Mouse (Mus musculus) forebrain, postnatal 0 days (tissue): ENCODE results near the gene Emp3. TPM values are rescaled to one million over a fixed set of nuclear protein-coding genes. Genes with fewer than 3 reads are reported as not detected.

Source experiments
- ATAC-seq: fragments of 200-750 bp; cut with Nextera tagmentation; 2 replicates; pipeline ENCODE4 v1.8.0; 2017; ENCODE audit warnings: mild to moderate bottlenecking, moderate library complexity
- DNase-seq: peaks from one replicate; pipeline ENCODE4 v3.0.0-alpha.2; 2015
- H3K27ac ChIP-seq: fragments of 300-500 bp; sonication (generic); 2 replicates; pipeline ENCODE4 v1.5.1; 2014; ENCODE audit warnings: low read depth, mild to moderate bottlenecking, antibody characterized with exemption, low read length, moderate library complexity, mixed read lengths
- H3K27me3 ChIP-seq: fragments of 300-500 bp; sonication (generic); 2 replicates; pipeline ENCODE4 v1.6.1; 2014; ENCODE audit warnings: mild to moderate bottlenecking, low read length, mixed read lengths; ENCODE audit not compliant: insufficient read depth
- H3K36me3 ChIP-seq: fragments of 300-500 bp; sonication (generic); 2 replicates; pipeline ENCODE4 v1.6.1; 2014; ENCODE audit warnings: mild to moderate bottlenecking, moderate library complexity; ENCODE audit not compliant: insufficient read depth
- H3K4me1 ChIP-seq: fragments of 300-500 bp; sonication (generic); 2 replicates; pipeline ENCODE4 v1.6.1; 2014; ENCODE audit warnings: antibody characterized with exemption; ENCODE audit not compliant: insufficient read depth
- H3K4me2 ChIP-seq: fragments of 300-500 bp; sonication (generic); 2 replicates; pipeline ENCODE4 v1.6.1; 2014; ENCODE audit warnings: low read depth, mild to moderate bottlenecking, moderate library complexity
- H3K4me3 ChIP-seq: fragments of 300-500 bp; sonication (generic); 2 replicates; pipeline ENCODE4 v1.5.1; 2014; ENCODE audit warnings: low read depth, low read length, mixed read lengths
- H3K9ac ChIP-seq: fragments of 300-500 bp; sonication (generic); 2 replicates; pipeline ENCODE4 v1.6.1; 2014; ENCODE audit warnings: mild to moderate bottlenecking
- H3K9me3 ChIP-seq: fragments of 300-500 bp; sonication (generic); 2 replicates; pipeline ENCODE4 v1.6.1; 2016; ENCODE audit warnings: low read length
- CTCF ChIP-seq: sonication (generic); IDR thresholded peaks from 2 replicates; pipeline ENCODE4 v1.5.1; 2016; ENCODE audit warnings: antibody characterized with exemption, control low read depth, low read depth
- WGBS: fragments of 180-500 bp; shearing (Covaris S2); extraction: QIAGEN DNeasy Blood & Tissue Kit; methylation state at CpG from one replicate; pipeline ENCODE4 v1.1.7; 2014; 5-methylcytosine and 5-hydroxymethylcytosine counted together
- polyA plus RNA-seq: library from polyadenylated mRNA; unstranded; fragments of >200 nt; fragmentation: Nextera tagmentation; extraction: Ambion mirVana; gene quantifications from 2 replicates; pipeline ENCODE4 v1.2.1, GENCODE M21; 2015
- total RNA-seq: library from RNA; depleted of rRNA; stranded (reverse); fragments of >200 nt; gene quantifications from 2 replicates; pipeline ENCODE4 v1.2.3, GENCODE M21; 2014

The Emp3 gene
- total and polyA plus RNA-seq, 2 experiments from 2014 or later = 22.7 to 24.9 TPM

DNA sequence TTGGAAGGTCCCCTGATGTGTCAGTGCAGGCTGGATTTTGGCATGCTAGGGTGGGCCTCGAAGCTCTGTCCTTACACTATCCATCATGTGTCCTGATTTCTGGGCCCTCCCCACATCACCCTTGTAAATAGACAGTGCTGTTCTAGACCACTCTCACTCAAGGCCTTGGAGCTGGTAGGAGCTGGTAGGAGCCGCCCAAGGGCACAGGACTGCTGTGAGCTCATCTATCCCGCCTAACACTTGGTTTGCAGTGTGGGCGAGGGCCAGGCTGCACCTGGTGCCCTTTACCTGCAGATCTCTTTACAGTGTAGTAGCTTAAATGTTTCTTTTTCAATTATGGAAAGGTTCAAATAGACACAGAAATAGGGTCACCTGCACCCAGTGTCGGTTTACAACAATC is 6.2 kb downstream of the Emp3 start:
- 94% methylated on average over 5 of the region's 5 CpGs for WGBS
- no peaks in the 10 kb centered on the region for H3K9me3 ChIP-seq
- peaks cover 14% of the 10 kb centered on the region for H3K4me1 ChIP-seq
- no peak for DNase-seq
- H3K4me3 ChIP-seq = no peak overlapping the region
- TF ChIP-seq CTCF = no peak
- no peak overlapping the region for H3K27ac ChIP-seq
- H3K27me3 ChIP-seq = no peaks in the 10 kb centered on the region
- H3K36me3 ChIP-seq = peaks cover 10% of the 10 kb centered on the region; the same call in 1 of the 2 replicates
- no peak overlapping the region for H3K9ac ChIP-seq
- H3K4me2 ChIP-seq = no peak overlapping the region
- no peak for ATAC-seq

DNA sequence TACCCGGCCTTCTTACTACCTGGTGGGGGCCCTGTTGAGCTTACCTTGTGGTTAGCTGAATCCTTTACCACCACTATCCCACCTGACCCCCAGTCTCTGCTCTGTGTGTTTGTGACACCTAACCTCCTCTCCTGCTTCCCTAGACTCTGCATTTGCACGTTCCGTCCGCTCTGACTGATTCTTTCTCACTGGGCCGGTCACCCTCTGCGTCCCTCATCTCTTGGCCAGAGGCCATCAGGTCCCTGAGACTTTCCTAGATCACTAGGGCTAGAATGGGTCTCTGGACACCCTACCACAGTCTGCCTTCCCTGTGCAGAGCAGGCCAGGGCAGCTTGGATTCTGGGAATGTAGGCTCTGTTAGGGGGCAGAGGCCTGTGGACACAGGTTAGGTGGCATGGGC is 7.1 kb downstream of the Emp3 start:
- Histone ChIP-seq H3K4me3 (no peak overlapping the region), H3K4me2 (no peak overlapping the region), H3K36me3 (peaks cover 19% of the 10 kb centered on the region; the same call in 1 of the 2 replicates), H3K9me3 (no peaks in the 10 kb centered on the region), H3K4me1 (peaks cover 14% of the 10 kb centered on the region), H3K9ac (no peak overlapping the region), H3K27ac (no peak overlapping the region), H3K27me3 (no peaks in the 10 kb centered on the region)
- 90% methylated on average over 6 of the region's 6 CpGs for WGBS
- no peak for TF ChIP-seq CTCF
- DNase-seq (no peak), ATAC-seq (no peak)

DNA sequence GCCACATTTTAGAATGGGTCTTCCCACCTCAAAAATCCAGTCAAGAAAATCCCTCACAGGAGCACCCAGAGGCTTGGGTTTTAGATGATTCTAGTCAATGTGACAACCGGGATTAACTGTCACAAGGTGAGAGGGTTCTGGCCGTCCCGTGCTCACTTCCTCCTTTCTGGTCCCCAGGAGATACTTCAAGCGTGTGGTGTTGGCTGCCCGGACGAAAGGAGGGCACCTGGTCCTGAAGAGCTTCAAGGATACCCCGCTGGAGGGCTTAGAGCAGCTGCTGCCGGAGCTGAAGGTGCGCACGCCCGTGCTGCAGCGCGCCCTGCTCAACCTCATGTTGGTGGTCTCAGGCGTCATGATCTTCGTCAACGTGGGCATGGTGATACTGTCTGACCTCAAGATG is 12.1 kb downstream of the Emp3 start:
- Histone ChIP-seq H3K4me2 (no peak overlapping the region), H3K4me1 (no peaks in the 10 kb centered on the region), H3K36me3 (peaks cover 28% of the 10 kb centered on the region), H3K9ac (no peak overlapping the region), H3K9me3 (no peaks in the 10 kb centered on the region), H3K4me3 (no peak overlapping the region), H3K27ac (no peak overlapping the region), H3K27me3 (no peaks in the 10 kb centered on the region)
- whole genome bisulfite sequencing = 94% methylated on average over 16 of the region's 16 CpGs
- ATAC-seq (no peak), DNase-seq (no peak)
- no peak for TF ChIP-seq CTCF

DNA sequence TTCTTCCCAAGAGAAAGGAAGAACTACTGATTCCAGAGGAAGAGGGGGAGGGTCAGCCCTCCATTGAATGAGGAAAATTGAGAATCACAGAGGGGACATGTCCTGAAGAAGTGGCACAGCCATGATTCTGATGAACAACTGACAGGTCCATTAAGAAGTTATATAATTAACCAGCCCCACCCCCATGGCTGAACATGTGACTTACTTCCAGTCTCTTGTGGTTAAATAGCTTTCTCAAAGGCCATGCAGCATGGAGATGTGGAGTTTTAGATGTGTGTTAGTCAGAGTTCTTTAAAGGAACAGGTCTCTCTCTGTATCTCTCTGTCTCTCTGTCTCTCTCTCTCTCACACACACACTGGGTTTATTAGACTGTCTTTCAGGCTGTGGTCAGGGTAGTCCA is 12.8 kb downstream of the Emp3 start:
- no peak for DNase-seq
- H3K36me3 ChIP-seq = peaks cover 21% of the 10 kb centered on the region
- H3K9ac ChIP-seq = no peak overlapping the region
- no peak for ATAC-seq
- H3K4me3 ChIP-seq = no peak overlapping the region
- H3K27ac ChIP-seq = no peak overlapping the region
- no peaks in the 10 kb centered on the region for H3K4me1 ChIP-seq
- H3K9me3 ChIP-seq = no peaks in the 10 kb centered on the region
- H3K27me3 ChIP-seq = no peaks in the 10 kb centered on the region
- no peak overlapping the region for H3K4me2 ChIP-seq
- no peak for TF ChIP-seq CTCF

DNA sequence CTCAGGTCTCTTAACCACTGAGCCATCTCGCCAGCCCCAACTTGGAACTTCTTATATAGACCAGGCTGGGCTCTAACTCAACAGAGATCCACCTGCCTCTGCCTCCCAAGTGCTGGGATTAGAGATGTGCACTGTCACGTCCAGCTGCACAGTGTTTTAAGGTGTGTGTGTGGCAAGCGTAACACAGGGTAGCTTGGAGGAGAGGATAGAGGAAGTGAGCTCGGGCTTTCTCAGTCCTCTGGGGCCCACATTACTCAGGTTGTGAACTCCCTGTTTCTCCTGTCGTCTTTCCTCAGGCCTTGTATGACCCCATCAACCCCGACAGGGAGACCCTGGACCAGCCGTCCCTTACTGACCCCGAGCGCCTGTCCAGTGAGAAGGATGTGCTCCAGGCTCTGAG is 14.6 kb downstream of the Emp3 start:
- Histone ChIP-seq H3K27me3 (no peaks in the 10 kb centered on the region), H3K4me3 (no peak overlapping the region), H3K9me3 (no peaks in the 10 kb centered on the region), H3K4me2 (no peak overlapping the region), H3K4me1 (no peaks in the 10 kb centered on the region), H3K27ac (no peak overlapping the region), H3K9ac (no peak overlapping the region), H3K36me3 (peaks cover 21% of the 10 kb centered on the region)
- DNase-seq (no peak), ATAC-seq (no peak)
- WGBS = 95% methylated on average over 9 of the region's 9 CpGs
- no peak for TF ChIP-seq CTCF

DNA sequence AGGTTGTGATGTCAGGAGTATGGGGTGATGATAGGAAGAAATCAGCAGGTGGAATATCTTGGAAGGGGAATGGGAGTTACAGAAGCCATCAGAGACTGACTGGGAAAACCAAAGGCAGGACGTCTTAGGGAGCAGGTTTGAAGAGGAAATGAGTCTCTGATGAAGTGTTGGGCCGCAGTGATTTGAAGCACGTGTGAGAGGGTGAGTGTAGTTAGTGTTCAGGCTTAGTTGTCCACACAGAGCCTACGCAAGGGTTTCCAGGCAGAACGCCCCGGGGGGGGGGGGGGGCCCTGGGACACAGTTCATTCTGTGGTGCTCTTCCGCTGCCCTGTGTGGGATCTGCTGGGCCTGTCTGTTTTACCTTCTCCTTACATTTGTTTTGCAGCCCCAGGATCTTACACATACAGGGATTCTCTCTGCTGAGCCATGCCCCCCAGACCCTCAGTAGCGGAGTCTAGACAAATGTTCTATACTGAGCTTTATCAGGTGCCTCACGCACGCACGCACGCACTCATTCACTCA is 18.7 kb downstream of the Emp3 start:
- no peak overlapping the region for H3K9ac ChIP-seq
- DNase-seq (no peak), ATAC-seq (no peak)
- 0 out of 2 replicates have a peak, but pooled peaks cover 3% of the 10 kb centered on the region for H3K36me3 ChIP-seq
- H3K4me2 ChIP-seq = no peak overlapping the region
- 79% methylated on average over 12 of the region's 12 CpGs for WGBS
- no peaks in the 10 kb centered on the region for H3K27me3 ChIP-seq
- no peak for TF ChIP-seq CTCF
- H3K4me3 ChIP-seq = no peak overlapping the region
- no peaks in the 10 kb centered on the region for H3K9me3 ChIP-seq
- no peak overlapping the region for H3K27ac ChIP-seq
- no peaks in the 10 kb centered on the region for H3K4me1 ChIP-seq

DNA sequence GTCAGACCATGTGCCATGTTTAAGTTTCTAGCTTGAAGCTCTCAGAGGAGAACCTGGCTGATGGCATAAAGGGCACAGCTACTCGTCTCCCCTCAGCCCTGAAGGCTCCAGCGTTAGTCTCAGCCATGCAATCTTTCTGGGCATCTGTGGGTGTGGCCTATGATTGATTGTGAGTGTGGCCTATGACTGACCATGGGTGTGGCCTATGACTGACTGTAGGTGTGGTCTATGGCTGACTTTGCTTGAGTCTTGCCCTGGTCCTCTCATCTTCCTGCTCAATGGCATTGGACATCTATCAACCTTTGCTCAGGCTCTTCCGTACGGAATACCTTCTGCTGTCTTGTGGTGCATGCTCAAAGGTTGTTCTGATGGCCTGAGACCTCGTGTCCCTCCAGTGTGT is 19.6 kb downstream of the Emp3 start:
- H3K4me3 ChIP-seq = no peak overlapping the region
- no peak overlapping the region for H3K9ac ChIP-seq
- 55% methylated on average over 5 of the region's 5 CpGs for WGBS
- no peak for DNase-seq
- ATAC-seq = no peak
- no peaks in the 10 kb centered on the region for H3K27me3 ChIP-seq
- no peaks in the 10 kb centered on the region for H3K9me3 ChIP-seq
- no peaks in the 10 kb centered on the region for H3K4me1 ChIP-seq
- H3K27ac ChIP-seq = no peak overlapping the region
- no peaks in the 10 kb centered on the region for H3K36me3 ChIP-seq
- no peak for TF ChIP-seq CTCF
- H3K4me2 ChIP-seq = no peak overlapping the region
